Mouse (Mus musculus): ENCODE data around the gene Smyd3.

Smyd3 gene

GRCm38 (mm10) chr1:179384296-179384695 is 133.5 kb downstream of the Smyd3 start:
- DNase-seq (ENCODE audit: low read depth, low spot score): no peak

GRCm38 (mm10) chr1:179378102-179378501 is 139.7 kb downstream of the Smyd3 start:
- DNase-seq (ENCODE audit: low read depth, low spot score): peak; percentile 41

DNA sequence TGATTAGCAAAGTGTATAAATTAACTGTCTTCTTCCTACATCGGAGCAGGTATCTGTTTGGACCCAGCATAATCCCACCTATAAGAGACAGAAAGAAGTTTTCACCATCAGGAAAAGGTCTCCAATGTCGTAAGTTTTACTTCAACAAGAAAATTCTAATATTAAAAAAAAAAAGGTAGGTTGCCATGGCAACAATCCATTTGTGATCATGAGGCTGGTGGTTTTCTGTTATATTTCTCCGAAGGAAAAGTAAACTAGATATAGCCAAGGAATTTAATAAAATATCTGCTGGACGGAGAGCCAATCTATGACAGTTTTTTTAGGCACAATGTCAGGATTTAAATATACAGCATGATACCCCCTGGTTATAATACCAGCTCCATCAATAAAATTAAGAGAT is 142.9 kb downstream of the Smyd3 start:
- DNase-seq (ENCODE audit: low read depth, low spot score): no peak

DNA sequence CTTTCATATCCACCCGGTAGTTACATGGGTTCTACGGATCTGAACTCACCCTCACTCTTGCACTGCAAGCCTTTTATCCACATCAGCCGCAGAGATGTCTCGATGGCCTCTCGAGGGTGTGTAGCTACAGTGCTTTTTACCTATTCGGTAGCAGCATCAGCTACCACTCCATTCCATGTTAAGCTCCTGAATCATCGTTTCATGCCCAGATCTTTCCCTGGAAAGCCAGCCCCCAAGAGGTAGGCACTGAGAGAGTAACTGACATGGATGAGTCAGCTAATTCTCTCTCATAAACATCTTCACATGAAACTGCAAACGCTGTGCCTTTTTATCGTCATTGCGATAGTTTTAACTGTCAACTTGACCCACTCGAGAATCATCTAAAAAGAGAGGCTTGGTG is 143.9 kb downstream of the Smyd3 start:
- peak; percentile 69 for DNase-seq (ENCODE audit: low read depth, low spot score)

DNA sequence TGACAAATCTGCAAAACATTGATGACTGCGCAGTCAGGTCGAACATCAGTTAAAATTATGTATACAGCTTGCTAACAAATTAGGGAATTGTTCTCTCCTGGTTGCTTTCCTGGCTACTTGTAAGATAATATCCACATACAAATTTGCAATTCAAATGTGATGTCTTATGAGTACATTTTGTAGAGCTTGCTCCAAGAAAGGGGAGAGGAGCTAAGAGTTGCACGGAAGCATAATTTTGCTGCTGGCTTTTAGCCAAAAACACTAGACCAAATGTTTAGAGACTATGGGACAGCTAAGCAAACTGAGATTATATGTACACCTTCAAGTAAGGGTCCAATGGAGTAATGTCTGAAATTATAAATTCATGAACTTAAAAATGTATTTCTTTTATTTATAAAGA is 146.7 kb downstream of the Smyd3 start:
- peak; percentile 26 for DNase-seq (ENCODE audit: low read depth, low spot score)

GRCm38 (mm10) chr1:179368426-179369010 is 149.3 kb downstream of the Smyd3 start:
- no peak for DNase-seq (ENCODE audit: low read depth, low spot score)

DNA sequence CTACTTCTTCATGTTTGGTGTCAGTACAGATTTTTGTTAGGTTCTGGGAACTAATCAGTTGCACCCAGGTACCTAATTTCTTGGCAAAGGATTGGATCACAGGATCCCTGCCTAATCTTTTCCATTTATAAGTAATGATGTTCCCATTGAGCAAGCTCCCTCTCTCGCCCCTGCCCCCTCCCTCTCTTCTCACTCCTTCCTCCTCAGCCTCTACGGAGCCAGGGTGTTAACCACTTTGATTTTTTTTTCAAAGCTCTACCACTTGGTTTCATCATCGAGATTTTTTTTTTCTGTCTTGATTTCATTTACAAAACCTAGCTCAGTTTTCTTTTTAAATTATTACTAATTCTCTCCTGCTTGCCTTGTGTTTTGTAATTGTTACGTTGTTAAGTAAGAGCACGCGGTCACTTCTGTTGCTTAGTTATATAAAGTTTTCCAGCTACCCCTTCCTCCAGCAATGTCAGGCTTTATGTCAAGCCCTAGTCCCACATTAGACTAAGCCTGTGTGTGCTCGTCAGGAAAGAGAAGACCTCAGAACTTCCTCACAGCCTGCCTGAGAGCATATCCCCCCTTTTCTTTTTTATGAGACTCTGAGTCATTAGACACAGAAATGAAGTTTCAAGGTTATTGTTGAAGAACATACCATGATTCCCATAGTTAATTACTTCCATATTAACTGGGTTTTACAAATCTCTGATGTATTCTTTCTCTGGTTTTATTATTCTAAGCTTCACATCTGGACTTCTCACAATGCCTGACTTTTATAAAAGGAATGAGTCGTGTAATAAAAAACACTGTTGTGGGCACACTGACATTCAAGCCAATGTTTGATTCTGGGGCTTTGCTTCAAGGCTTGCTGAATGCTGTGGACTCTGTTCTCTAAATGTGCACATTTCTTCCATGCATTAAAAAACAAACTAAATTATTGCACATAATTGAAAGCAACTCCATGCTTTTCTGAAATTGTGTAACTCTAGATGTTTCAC is 156.1 kb downstream of the Smyd3 start:
- DNase-seq (ENCODE audit: low read depth, low spot score): no peak

GRCm38 (mm10) chr1:179357111-179357510 is 160.7 kb downstream of the Smyd3 start:
- DNase-seq (ENCODE audit: low read depth, low spot score): no peak

- DNase-seq (ENCODE audit: low read depth, low spot score): no peak
These were observed 163.6 kb downstream of the Smyd3 start for GRCm38 (mm10) chr1:179354250-179354649.

DNA sequence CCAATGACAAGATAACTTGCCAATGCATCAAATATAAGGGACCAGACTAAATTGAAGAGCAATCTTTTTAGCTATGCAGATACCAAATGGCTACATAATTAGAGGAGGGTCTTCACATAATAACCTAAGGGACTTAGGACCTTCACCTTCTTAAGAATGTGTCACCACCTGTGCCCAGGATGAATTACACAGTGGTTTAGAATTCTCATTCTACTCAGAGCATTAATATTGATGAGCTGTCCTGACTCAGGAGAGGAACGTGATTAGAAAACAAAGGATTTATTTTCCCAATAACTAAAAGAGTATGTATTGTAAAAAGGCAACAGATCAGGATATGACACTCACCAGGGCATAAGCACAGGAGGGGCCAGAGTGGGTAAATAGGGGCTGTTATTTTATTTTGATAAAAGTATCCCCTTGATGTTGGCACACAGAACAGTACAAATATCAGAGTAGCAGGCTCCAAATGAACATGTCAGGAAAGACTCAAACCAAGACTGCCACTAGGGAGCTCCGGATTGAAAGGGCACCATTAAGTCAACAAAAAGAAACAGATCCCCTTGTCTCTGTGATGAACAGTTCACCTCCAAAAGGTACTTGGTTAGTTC is 172.4 kb downstream of the Smyd3 start:
- no peak for DNase-seq (ENCODE audit: low read depth, low spot score)

GRCm38 (mm10) chr1:179343426-179343825 is 174.4 kb downstream of the Smyd3 start:
- no peak for DNase-seq (ENCODE audit: low read depth, low spot score)

- no peak for DNase-seq (ENCODE audit: low read depth, low spot score)
These were observed 176.3 kb downstream of the Smyd3 start for GRCm38 (mm10) chr1:179341589-179341988.

DNA sequence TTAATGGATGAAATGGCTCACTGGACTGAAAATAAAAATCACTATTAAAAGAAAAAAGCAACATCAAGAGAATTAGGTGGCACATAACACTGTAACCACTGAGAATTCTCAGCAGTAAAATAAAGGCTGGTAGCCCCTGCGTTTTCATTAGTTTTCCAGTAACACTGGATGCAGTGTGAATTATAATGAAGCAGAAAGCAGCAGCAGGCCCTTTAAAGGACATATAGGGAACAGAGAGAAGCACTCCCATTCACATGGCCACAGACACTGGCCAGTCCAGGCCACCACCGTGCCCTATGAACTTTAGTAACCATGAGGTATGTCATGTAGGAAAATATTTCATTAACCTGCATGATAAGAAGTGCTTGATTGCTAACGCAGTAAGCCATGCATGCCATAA is 178.8 kb downstream of the Smyd3 start:
- DNase-seq (ENCODE audit: low read depth, low spot score): no peak

DNA sequence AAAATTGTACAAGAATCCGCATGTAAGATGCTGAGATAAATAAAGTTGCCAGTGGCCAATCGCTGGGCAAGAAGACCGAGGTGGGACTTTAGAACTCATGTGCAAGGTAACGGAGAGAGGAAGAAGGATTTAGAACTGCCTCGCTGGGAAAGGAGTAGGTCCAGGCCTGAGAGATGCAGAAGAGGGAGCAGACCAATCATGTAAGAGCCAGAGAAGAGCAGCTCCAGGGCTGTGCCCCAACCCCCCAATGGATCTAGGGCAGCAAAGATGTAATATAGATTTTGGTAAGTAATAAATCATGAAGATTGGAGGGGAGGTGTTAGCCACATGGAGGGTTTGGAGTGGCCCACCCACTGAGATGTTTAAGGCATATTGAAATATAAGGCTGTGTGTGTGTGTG is 180.3 kb downstream of the Smyd3 start:
- no peak for DNase-seq (ENCODE audit: low read depth, low spot score)

DNA sequence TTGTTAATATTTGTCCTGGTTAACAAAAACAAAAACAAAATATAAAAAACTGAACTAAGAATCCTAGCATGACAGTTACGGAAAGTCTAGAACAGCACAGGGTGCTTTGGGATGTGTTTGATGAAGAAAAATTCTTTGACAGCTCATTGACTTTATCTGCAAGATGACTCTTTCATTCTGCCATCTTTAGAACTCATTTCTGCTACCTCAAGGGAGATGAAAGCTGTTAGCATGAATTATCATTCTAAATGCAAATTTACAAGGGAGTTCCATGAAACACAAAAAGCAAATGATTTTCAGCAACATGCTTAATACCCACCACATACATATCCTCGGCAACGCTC is 190.9 kb downstream of the Smyd3 start:
- no peak for DNase-seq (ENCODE audit: low read depth, low spot score)

GRCm38 (mm10) chr1:179326262-179326964 is 191.4 kb downstream of the Smyd3 start:
- peak; percentile 76 for DNase-seq (ENCODE audit: low read depth, low spot score)

GRCm38 (mm10) chr1:179324271-179324670 is 193.6 kb downstream of the Smyd3 start:
- no peak for DNase-seq (ENCODE audit: low read depth, low spot score)

GRCm38 (mm10) chr1:179313618-179314017 is 204.2 kb downstream of the Smyd3 start:
- DNase-seq (ENCODE audit: low read depth, low spot score): no peak

DNA sequence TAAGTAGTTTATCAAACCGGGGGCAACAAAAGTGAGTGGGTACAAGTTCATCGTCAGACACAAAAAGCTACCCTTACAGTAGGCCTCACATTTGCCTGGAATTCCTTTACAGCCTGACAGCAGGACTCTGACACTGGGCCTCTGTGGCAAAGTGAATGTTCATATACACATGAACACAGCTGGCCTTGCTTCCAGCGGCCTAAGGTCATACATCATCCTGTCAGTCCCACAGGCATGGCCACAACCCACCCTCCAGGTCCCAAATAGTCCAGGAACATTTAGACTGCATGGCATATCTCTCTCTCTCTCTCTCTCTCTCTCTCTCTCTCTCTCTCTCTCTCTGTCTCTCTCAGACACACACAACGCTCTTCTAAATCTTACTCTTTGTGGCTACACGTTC is 208.4 kb downstream of the Smyd3 start:
- DNase-seq (ENCODE audit: low read depth, low spot score): no peak

GRCm38 (mm10) chr1:179302446-179303230 is 215.2 kb downstream of the Smyd3 start:
- DNase-seq (ENCODE audit: low read depth, low spot score): no peak

GRCm38 (mm10) chr1:179295626-179296025 is 222.2 kb downstream of the Smyd3 start:
- no peak for DNase-seq (ENCODE audit: low read depth, low spot score)

All from brain, adult 2 months (tissue).